Mouse (Mus musculus) embryonic facial prominence, embryonic 15.5 days (tissue): ENCODE data around the gene Glb1l. TPM values are rescaled to one million over a fixed set of nuclear protein-coding genes. Genes with fewer than 3 reads are reported as not detected.

Source experiments
- ATAC-seq: fragments of 200-750 bp; cut with Nextera tagmentation; 2 replicates; pipeline ENCODE4 v1.8.0; 2017; ENCODE audit warnings: low read depth, moderate TSS enrichment; ENCODE audit not compliant: insufficient number of reproducible peaks, low FRiP score, low TSS enrichment
- H3K27ac ChIP-seq: fragments of 300-500 bp; sonication (generic); replicated peaks from 2 replicates; pipeline ENCODE4 v1.5.1; 2015; ENCODE audit warnings: mild to moderate bottlenecking, inconsistent platforms
- H3K27me3 ChIP-seq: fragments of 300-500 bp; sonication (generic); 2 replicates; pipeline ENCODE4 v1.6.1; 2015; ENCODE audit warnings: inconsistent platforms
- H3K36me3 ChIP-seq: fragments of 300-500 bp; sonication (generic); 2 replicates; pipeline ENCODE4 v1.6.1; 2015; ENCODE audit warnings: mild to moderate bottlenecking, inconsistent platforms
- H3K4me1 ChIP-seq: fragments of 300-500 bp; sonication (generic); 2 replicates; pipeline ENCODE4 v1.6.1; 2015; ENCODE audit warnings: inconsistent platforms
- H3K4me2 ChIP-seq: fragments of 300-500 bp; sonication (generic); replicated peaks from 2 replicates; pipeline ENCODE4 v1.6.1; 2015; ENCODE audit warnings: mild to moderate bottlenecking, inconsistent platforms
- H3K4me3 ChIP-seq: fragments of 300-500 bp; sonication (generic); replicated peaks from 2 replicates; pipeline ENCODE4 v1.5.1; 2015; ENCODE audit warnings: mild to moderate bottlenecking, inconsistent platforms
- H3K9ac ChIP-seq: fragments of 300-500 bp; sonication (generic); 2 replicates; pipeline ENCODE4 v1.6.1; 2015; ENCODE audit warnings: inconsistent platforms
- H3K9me3 ChIP-seq: fragments of 300-500 bp; sonication (generic); replicated peaks from 2 replicates; pipeline ENCODE4 v1.6.1; 2016; ENCODE audit warnings: inconsistent platforms
- WGBS: fragments of 180-500 bp; shearing (Covaris S2); methylation state at CpG from one replicate; pipeline ENCODE4 v1.1.7; 2015; 5-methylcytosine and 5-hydroxymethylcytosine counted together
- polyA plus RNA-seq: library from polyadenylated mRNA; unstranded; fragments of >200 nt; fragmentation: Nextera tagmentation; extraction: Ambion mirVana; gene quantifications from 2 replicates; pipeline ENCODE4 v1.2.1, GENCODE M21; 2015

Glb1l gene
- polyA plus RNA-seq = 18.2 and 25.1 TPM in 2 replicates

DNA sequence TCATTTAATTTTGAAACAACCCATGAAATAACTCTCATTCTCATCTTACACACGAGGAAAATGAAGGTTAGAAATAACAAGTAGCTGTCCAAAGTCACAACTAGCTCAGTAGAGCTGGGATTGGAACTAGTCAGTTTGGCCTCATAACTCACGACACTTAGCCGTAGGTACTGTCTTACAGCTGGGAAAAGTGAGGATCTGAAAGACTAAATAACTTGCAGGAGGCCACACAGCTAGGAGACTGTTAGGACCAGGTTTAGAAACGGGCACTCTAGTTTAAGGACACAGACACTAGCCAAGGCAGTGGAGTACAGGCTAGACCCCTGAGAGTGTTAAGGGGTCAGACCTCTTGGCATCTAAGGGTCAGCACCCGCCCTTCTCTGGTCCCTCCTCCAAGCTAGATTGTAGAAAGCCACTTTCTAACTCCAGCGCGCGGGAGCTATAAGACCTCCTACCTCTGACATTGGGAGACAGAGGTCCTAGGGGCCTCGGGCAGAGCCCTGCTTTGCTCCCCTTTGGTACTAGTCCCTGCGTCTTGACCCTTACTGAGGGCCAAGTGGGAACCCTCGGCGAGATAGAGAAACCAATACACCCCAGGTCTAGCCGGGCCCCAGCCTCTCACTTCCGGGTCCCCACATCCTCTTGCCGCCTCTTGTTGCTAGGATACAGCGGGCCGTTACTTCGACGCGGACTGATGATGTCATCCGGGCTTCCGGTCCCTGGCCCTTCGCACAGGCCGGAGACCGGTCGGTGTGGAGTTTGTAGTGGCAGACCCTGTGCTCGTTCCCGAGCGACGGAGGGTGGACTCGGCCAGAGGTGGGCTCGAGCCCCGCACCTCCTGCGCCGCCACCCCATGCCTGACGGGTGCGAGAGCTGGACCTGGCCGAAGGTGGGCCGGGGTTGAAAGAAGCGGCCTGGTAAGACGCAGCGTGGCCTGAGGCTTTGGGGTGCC, at the start of gene Glb1l, which contains the start of gene Stk16:
TSS of gene Glb1l (minus strand) at position 678 of the 952 bp plus-strand sequence.
TSS of gene Stk16 (plus strand) at position 703 of the 952 bp plus-strand sequence.
- Histone ChIP-seq H3K4me3 (peak within 1 kb of the TSS; percentile 73), H3K9ac (peak within 1 kb of the TSS; percentile 93), H3K4me1 (peaks cover 42% of the 10 kb centered on the region), H3K9me3 (no peaks in the 10 kb centered on the region), H3K4me2 (peak within 1 kb of the TSS; percentile 90), H3K36me3 (peaks cover 36% of the 10 kb centered on the region), H3K27ac (no peak within 1 kb of the TSS), H3K27me3 (no peaks in the 10 kb centered on the region)
- peak; percentile 90 for ATAC-seq
- 5% methylated on average over 42 of the region's 42 CpGs for WGBS

DNA sequence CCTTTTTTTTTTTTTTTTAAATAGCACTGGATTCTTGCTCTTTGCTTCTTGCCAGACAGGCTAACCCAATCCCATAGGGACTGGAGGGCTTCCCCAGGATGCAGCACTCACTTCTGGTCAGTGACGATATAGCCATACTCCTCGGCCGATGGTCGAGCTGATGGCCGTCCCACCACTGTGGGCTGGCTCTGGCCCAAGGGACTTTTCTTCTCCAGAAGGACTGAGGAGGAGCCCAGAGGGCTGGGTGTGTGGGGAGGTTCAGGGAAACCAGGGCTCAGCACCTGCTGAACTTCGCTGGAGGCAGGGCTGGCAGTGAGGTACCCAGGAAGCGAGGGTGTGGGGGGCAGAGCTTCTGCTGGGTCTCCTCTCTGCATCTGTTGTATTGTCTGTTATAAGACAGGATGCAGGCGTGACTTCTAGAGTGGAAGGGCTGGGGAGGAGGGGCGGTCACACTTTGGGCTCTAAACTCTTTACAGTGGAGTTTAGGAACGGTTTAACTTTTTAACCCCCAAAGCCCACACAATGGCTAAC, 45.0 kb upstream of the Glb1l start:
- WGBS = 57% methylated on average over 10 of the region's 10 CpGs
- ATAC-seq = no peak

DNA sequence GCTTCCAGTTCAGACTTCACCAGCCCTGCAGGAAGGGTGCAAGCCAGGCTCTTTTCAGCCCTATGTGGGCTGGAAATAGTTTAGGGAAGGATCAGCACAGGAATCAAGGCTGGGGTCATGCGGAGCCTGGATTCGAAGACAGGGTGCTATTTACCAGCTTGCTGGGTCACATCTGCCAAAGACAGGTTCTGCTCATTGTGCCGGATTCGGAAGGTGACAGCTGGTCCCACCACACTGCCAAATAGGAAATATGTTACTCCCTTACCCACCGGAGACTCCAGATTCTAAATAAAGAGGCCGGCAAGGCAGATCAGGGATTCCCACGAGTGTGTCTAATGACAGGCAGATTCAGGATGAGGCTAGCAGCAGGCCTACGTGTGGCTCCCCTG, 44.0 kb upstream of the Glb1l start:
- no peak for ATAC-seq
- Histone ChIP-seq H3K27ac (no peak overlapping the region), H3K27me3 (no peaks in the 10 kb centered on the region; the same call in 1 of the 2 replicates), H3K4me1 (peaks cover 6% of the 10 kb centered on the region), H3K4me3 (no peak overlapping the region), H3K36me3 (no peaks in the 10 kb centered on the region), H3K9me3 (no peaks in the 10 kb centered on the region), H3K4me2 (no peak overlapping the region), H3K9ac (no peak overlapping the region)
- WGBS = 57% methylated on average over 8 of the region's 8 CpGs

More for the DNA sequence above, 45.0 kb upstream of the Glb1l start:
- no peak overlapping the region for H3K27ac ChIP-seq
- no peaks in the 10 kb centered on the region for H3K36me3 ChIP-seq
- H3K9ac ChIP-seq = no peak overlapping the region
- no peaks in the 10 kb centered on the region for H3K9me3 ChIP-seq
- peaks cover 6% of the 10 kb centered on the region for H3K4me1 ChIP-seq
- H3K4me3 ChIP-seq = no peak overlapping the region
- no peak overlapping the region for H3K4me2 ChIP-seq
- H3K27me3 ChIP-seq = no peaks in the 10 kb centered on the region; the same call in 1 of the 2 replicates

DNA sequence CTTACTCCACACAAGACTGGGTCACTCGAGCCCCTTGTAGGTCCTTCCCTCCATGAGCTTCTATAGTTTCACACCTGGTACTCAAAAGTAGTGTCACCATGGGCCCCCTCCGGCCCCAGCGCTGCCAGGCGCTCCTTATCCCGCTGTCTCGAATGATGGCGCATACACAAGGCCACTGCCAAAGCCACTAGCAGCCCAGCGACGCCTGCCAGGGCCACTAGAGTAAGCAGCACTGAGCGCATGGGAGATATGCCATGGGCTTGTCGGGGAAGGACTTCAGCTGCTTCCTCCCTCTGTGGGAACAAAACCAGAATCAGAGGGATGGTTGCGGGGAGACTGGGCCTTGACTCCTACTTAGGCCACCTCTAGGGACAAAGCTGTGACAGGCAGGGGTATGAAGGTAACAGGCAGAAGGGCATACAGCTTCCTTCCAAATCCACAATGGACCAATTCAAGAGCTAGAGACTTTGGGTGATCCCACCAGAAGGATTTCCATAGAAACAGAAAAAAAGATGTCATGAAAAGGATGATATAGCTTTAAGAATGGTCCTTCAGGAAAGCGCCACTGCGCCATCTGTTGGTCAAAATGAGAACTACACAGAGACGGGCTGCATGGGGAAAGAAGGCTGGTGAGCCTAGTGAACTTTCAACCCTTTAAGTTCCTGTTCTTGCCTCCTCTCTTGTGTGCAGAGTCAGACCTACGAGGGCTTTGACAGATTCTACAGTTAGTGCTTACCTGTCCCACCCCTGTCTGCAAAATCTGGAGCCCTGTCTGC, 43.4 kb upstream of the Glb1l start:
- Histone ChIP-seq H3K36me3 (no peaks in the 10 kb centered on the region), H3K4me3 (no peak overlapping the region), H3K27me3 (no peaks in the 10 kb centered on the region; the same call in 1 of the 2 replicates), H3K9me3 (no peaks in the 10 kb centered on the region), H3K9ac (no peak overlapping the region), H3K4me1 (peaks cover 6% of the 10 kb centered on the region), H3K4me2 (no peak overlapping the region), H3K27ac (no peak overlapping the region)
- 65% methylated on average over 16 of the region's 16 CpGs for WGBS
- ATAC-seq = no peak

DNA sequence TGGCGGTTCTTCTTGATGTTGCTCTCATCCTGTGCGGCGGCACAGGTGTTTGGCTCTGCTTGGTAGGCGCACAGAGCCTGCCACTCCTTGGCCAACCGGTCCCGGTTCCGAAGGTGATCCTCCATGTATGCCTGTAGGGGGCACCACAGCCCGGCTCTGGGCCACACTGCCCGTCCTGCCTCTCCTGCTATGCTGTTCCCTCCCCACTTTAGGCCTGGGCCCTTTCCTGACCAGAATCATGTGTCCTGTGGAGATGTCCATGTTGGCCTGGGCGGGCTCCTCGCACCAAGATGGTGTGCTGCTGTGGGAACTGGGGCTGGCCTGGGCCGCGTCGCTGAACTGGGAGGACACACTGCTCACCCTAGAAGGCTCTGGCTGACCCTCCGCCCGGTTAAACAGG, 42.4 kb upstream of the Glb1l start:
- Histone ChIP-seq H3K27me3 (no peaks in the 10 kb centered on the region; the same call in 1 of the 2 replicates), H3K9ac (no peak overlapping the region), H3K4me1 (peaks cover 12% of the 10 kb centered on the region), H3K27ac (no peak overlapping the region), H3K9me3 (no peaks in the 10 kb centered on the region), H3K36me3 (no peaks in the 10 kb centered on the region), H3K4me3 (no peak overlapping the region), H3K4me2 (no peak overlapping the region)
- no peak for ATAC-seq
- WGBS = 67% methylated on average over 16 of the region's 16 CpGs

DNA sequence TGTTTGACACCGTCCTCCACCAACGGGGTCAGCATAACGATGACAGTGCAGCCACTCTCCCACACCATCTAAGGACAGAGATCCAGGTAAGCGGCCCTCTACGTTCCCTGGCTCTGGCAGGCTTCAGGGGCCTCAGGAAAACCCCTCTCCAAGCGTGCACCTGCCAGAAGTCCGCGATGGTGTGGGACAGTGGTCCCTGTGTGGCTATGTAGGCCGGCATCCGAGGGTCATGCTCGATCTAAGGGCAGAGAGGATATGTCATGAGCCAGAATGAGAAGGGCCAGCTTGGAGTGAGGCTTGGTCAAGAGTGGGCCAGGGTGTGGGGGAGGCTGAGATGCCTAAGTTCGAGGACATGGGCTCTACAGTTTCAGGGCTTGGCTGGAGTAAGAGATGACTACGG, 41.7 kb upstream of the Glb1l start:
- WGBS = 67% methylated on average over 13 of the region's 13 CpGs
- Histone ChIP-seq H3K27me3 (no peaks in the 10 kb centered on the region; the same call in 1 of the 2 replicates), H3K27ac (no peak overlapping the region), H3K4me1 (peaks cover 19% of the 10 kb centered on the region), H3K4me3 (no peak overlapping the region), H3K9me3 (no peaks in the 10 kb centered on the region), H3K9ac (no peak overlapping the region), H3K36me3 (no peaks in the 10 kb centered on the region), H3K4me2 (no peak overlapping the region)
- ATAC-seq = no peak

DNA sequence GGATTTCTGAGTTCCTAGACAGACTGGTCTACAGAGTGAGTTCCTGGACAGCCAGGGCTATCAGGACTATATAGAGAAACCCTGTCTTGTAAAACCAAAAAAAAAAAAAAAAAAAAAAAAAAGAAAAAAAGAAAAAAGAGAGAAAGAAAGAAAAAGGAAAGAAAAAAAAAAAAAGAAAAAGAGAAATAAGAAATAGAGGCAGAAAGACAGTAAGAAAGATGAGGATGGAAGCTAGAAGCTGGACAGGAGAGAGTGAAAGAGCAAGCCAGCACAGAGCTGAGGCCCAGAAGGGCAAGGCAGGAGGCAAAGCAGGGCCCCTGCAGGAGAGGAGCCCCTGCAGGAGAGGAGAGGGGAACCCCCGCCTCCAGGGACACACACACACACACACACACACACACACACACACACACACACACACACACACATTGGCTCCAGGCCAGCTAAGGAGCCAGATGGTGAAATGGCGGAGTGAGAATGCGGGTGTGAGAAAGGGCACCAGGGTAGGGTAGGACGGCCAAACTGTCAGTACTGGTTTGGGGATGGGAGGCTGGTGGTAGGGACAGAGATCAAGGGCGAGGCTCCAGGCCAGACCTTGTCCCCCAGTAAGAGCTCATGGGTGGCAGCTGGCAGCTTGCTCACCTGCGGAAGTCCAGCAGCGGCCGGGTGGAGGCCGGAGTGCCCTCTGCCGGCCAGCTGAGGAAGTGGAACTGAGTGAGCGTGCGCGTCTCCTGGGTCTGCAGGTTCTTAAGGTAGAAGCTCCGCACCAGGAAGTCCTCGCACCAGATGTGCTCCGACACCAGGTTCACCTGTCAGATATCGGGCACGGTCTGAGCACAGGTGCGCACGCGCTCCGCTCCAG, 40.7 kb upstream of the Glb1l start:
- no peaks in the 10 kb centered on the region for H3K9me3 ChIP-seq
- H3K4me3 ChIP-seq = peak overlapping the region; percentile 32
- H3K9ac ChIP-seq = no peak overlapping the region
- H3K27me3 ChIP-seq = no peaks in the 10 kb centered on the region; the same call in 1 of the 2 replicates
- WGBS = 4% methylated on average over 22 of the region's 22 CpGs
- H3K36me3 ChIP-seq = no peaks in the 10 kb centered on the region
- no peak overlapping the region for H3K27ac ChIP-seq
- peak overlapping the region; percentile 63 for H3K4me2 ChIP-seq
- 0 out of 2 replicates have a peak, but pooled peaks have one; percentile 13 for ATAC-seq
- H3K4me1 ChIP-seq = peaks cover 20% of the 10 kb centered on the region

DNA sequence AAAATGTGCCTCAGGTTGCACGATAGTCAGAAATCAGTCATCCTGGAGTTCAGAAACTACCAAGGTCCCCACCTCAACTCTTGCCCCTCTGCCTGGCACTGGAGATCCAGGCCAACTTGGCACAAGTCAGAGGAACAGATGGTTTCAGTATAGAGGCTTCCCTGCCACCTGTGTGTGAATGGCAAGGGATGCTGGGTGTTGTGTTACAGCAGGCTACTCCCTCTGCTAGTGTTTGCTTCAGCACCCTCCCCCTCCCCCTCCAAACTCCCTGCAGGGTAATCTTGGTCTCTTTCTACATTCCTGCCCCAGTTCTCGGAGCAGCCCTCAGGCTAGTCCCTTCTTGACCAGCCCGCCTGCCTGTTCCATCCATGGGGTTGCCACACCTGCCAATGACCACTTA, 39.9 kb upstream of the Glb1l start:
- WGBS = 35% methylated on average over 3 of the region's 3 CpGs
- no peak overlapping the region for H3K27ac ChIP-seq
- no peak overlapping the region for H3K9ac ChIP-seq
- no peak for ATAC-seq
- no peak overlapping the region for H3K4me3 ChIP-seq
- no peaks in the 10 kb centered on the region for H3K9me3 ChIP-seq
- H3K4me2 ChIP-seq = no peak overlapping the region
- H3K4me1 ChIP-seq = peaks cover 20% of the 10 kb centered on the region
- H3K27me3 ChIP-seq = no peaks in the 10 kb centered on the region; the same call in 1 of the 2 replicates
- H3K36me3 ChIP-seq = peaks cover 4% of the 10 kb centered on the region; the same call in 1 of the 2 replicates

DNA sequence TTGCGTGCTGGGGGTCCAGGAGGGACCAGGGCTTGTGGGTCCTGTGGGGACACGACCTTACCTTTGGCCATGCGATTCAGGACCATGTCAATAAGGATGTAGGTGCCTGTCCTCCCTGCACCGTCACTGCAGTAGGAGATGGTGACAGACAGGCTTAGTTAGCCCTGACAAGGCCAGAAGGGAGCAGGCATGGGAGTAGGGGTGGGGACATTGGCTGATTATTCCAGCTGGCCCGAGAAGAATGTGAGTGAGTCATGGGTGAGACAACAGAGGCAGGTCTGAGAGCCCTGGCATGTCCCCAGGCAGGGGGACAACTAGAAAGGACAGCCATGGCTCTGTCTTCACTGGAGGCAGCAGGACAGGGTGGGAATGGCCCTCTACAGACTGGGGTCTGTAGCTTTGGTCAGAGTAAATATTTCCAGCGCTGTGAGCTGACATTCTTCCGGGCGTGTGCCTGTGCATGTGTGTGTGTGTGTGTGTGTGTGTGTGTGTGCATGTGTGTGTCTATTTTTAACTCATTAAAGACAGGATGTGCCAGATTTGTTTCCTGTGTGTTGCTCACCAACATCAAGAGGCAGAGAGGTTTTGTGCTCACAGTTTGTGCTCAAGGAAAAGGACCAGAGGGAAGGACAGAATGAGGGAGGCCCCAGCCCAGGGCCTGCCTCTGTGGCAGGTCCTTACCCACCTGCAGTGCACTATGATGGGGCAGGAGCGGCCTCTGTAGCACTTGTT, 37.6 kb upstream of the Glb1l start:
- Histone ChIP-seq H3K9me3 (no peaks in the 10 kb centered on the region), H3K9ac (no peak overlapping the region), H3K4me2 (no peak overlapping the region), H3K4me1 (peaks cover 20% of the 10 kb centered on the region), H3K27me3 (no peaks in the 10 kb centered on the region; the same call in 1 of the 2 replicates), H3K4me3 (no peak overlapping the region), H3K27ac (no peak overlapping the region), H3K36me3 (peaks cover 12% of the 10 kb centered on the region; the same call in 1 of the 2 replicates)
- ATAC-seq = peak; percentile 31
- 38% methylated on average over 9 of the region's 9 CpGs for WGBS
